Mouse (Mus musculus) granulocyte monocyte progenitor cell, adult 5-6 weeks (primary cell): Measurements from ENCODE around the gene Slc35e4. TPM values are rescaled to one million over a fixed set of nuclear protein-coding genes. Genes with fewer than 3 reads are reported as not detected.

ENCODE experiments used
- ATAC-seq: replicated peaks from 2 replicates; pipeline ENCODE4 v1.8.0; 2016; ENCODE audit warnings: mild to moderate bottlenecking, moderate TSS enrichment, inconsistent platforms; ENCODE audit not compliant: poor library complexity, severe bottlenecking
- total RNA-seq, 2 experiments: library from RNA; stranded (forward) in 1 of 2; stranded (reverse) in 1 of 2; fragments of 200-712, 200-1000 nt in 1 of 2; fragments of >200 nt in 1 of 2; fragmentation: Nextera tagmentation in 1 of 2; gene quantifications; 2 replicates each; pipeline ENCODE4 v1.2.3; 2014 to 2017

Slc35e4 gene
- total RNA-seq, 2 experiments from 2014 or later: 2.1 to 2.4 TPM

DNA sequence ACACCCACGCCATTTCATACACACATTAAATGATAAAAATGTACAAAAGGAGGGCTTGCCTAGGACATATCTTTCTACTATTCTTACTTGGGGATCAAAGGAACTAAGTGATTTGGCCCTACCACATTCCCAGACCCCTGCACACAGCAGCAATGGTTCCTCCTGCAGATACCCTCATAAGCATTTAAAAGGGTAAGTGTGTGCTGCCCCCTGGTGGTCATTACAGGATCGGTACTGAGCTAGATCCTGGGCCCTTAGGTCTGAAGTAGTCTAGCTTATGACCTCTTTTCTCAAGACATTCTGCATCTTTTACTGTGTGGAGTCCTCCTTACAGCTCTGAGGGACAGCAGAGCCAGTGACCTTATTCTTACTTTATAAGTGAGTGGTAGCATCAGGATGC, 34.6 kb downstream of the Slc35e4 start:
- ATAC-seq: peak; percentile 90

DNA sequence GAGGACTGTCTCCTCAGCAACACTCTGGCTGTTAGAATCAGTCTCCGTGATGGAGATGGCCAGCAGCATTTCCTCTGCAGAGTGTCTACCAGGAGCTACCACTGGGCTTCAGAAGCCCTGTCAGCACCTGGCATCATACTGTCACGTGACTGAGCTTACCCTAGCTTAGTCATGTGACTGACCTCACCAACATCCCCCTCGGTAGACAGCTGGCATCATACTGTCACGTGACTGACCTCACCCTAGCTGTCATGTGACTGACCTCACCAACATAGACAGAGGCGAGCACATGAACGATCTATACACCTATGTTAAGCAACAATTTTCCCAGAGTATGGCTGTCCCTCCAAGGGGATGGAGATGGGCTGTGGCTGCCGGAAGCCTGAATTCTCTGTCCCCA, 35.8 kb downstream of the Slc35e4 start:
- ATAC-seq: no peak

DNA sequence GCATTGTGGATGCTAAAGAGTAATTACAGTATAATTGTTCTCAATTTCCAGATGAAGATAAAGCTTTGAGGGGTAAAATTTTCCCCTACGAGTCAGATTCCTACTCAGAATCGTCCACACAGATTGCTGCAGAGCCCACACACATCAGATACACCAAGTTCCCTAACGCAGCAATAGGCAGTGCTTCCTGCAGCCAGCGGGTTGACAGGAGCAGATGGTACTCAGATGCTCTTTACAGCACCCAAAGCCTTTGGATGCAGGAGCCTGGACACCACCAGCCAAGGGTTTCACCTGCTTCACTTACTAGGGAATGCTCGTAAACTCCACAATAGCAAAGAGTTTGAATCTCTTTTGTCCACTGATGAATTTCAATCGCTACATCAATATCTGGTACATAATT, 38.0 kb downstream of the Slc35e4 start:
- ATAC-seq: no peak

DNA sequence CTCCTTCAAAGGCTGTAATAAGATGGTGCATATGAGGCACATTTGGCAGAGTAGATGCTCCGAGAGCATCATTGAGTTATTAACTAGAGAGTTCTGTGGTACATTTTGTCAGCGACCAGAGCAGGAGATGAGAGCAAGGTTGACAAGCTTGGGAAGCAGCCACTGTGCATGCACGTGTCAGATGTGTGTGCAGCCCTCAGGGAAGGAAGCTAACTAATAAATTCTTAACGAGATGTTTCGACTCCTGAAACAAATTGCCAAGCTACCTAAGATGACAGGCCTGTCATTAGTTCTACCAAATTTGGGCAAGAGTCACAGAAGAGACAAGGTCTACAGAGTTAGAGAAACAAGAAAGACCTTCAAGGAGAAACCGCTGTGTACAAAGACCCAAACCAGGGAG, 50.1 kb downstream of the Slc35e4 start:
- ATAC-seq: no peak

DNA sequence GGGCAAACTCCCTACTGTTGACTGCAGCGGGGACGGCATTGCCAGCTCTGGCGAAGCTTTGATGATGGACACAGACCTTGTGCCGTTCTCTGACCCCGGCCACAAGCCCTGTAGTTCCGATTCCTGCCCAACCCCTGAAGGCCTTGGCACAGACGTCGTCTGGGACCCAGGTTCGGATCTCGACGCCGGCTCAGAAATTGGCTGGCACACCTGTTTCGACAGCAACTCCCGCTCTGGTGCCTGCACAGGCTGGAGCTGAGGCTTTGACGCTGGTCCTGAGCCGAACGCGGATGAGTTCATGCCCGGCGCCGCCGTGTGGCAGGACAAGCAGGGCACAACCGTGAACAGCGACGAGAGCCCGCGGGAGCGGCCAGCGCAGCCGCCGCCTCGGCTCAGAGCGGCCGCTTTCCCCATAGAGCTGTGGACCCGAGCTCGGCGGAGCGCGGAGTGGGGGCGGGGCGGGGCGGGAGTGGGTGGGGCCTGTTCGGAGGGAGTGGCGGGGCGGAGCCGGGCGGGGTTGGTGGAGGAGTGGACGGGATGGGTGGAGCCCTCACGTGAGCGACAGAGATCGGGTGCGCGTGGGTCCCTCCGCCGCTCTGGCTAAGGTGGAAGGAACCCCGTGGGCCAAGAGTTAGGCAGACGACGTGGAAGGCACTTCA, 50.9 kb downstream of the Slc35e4 start, which contains the start of gene Osbp2:
Gene Osbp2, minus strand, starts transcription at position 450 of the 659 bp plus-strand sequence.
- peak; percentile 97 for ATAC-seq

DNA sequence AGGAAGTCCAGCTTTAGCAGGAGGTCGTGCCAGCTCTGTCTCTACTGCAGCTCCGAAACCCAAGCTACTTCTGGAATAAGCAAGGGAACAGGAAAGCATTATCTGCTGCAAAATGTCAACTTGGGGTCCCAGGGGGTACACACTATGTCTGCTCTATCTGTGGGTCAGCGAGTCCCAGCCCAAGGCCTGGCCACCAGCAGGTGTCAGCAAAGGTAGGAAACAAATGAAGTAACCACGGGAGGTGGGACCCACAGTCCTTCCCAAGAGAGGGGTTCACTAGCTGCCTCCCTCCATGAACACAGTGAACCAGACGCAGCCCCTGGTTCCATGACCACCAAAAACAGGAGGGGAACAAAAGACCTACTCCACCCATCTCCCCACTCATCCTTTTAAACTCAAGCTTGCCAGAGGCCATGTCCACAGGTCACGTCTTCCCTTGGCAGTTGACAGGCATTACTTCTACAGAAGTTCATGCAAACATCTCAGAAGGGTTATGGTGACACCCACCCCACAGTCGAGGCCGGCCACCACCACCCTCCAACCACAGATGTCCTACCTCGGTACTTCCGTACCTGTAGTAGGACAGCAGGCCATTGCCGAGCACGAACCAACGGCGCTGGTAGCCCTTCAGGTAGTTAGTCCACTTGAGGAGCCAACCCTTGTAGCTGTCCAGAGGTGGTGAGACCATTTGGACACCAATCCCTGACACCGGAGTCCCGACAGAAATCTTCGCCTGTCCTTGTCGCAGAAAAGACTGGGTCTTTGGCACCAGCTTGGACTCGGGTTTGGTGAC, 51.6 kb downstream of the Slc35e4 start:
- ATAC-seq: no peak

DNA sequence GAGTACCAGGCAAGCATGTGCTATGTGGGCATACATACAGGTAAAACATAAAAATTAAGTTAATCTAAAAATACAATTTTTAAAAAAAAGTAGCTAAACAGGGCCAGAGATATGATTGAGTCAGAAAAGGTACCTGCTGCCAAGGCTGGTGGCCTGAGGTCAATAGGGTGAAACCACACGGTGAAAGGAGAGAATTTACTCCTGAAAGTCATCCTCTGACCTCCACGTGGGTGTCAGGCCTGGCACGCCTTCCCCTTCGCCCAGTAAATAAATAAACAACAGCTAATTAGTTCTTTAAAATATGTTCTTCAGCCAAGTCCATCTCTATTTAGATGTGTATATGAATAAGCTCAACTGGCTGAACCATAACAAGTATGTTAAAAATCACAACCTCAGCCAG, 54.1 kb downstream of the Slc35e4 start:
- no peak for ATAC-seq

DNA sequence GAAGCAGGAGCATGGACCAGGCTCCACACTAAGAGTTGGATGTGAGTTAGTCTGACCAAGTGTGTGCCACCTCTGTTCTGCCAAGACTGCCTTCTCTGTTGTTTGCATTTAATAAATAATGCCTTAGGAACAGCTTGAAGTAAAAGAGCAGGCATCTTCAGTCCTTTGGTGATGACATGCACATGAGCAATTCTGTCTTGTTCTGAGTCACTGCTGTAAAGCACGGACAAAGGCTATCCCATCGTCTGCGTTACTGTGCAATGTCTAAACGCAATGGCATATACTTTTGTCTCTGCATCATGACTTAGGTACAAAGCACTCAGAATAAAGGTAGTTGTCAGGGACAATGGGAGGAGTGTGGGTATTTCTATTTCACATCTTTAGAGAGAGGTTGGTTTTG, 54.7 kb downstream of the Slc35e4 start:
- no peak for ATAC-seq

DNA sequence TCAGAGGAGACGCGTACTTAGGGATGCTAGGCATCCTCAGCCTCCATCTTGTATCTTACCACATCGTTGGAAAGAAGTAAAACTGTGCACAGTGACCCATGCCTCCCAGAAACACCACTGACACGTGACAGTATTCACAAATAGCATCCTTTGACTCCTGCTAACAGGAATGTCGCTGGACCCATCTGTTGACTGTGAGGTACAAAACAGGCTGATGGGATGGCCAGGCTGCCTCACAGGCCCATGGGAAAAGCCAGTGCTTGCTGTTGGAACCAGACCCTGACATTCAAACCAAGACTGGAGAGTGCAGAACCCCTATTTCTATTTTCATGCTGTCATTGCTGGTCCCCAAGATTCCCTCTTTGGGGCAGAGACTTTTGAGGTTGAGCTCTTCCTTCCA, 56.6 kb downstream of the Slc35e4 start:
- ATAC-seq: no peak

Other genes starting within 250 kb of the Slc35e4 start
- 0.19 TPM in 1 of 2 replicates, not detected in the other for gene Osbp2, start 50.8 kb downstream of the Slc35e4 start, total RNA-seq (2014; fragmentation: Nextera tagmentation)
- not detected in 2 replicates for gene Osbp2, start 50.8 kb downstream of the Slc35e4 start, total RNA-seq (2017)
- not detected in 2 replicates for gene 4921536K21Rik, start 19.6 kb downstream of the Slc35e4 start, total RNA-seq (2014; fragmentation: Nextera tagmentation)
- not detected in 2 replicates for gene 4921536K21Rik, start 19.6 kb downstream of the Slc35e4 start, total RNA-seq (2017)
- 0.39 and 1.7 TPM in 2 replicates for gene Dusp18, start 19.4 kb downstream of the Slc35e4 start, total RNA-seq (2014; fragmentation: Nextera tagmentation)
- 0.60 and 0.67 TPM in 2 replicates for gene Dusp18, start 19.4 kb downstream of the Slc35e4 start, total RNA-seq (2017)
- 69.5 and 77.3 TPM in 2 replicates for gene Tcn2, start 17.5 kb upstream of the Slc35e4 start, total RNA-seq (2014; fragmentation: Nextera tagmentation)
- 46.0 and 51.7 TPM in 2 replicates for gene Tcn2, start 17.5 kb upstream of the Slc35e4 start, total RNA-seq (2017)
- 69.2 and 87.0 TPM in 2 replicates for gene Pes1, start 49.3 kb upstream of the Slc35e4 start, total RNA-seq (2014; fragmentation: Nextera tagmentation)
- 124 and 182 TPM in 2 replicates for gene Pes1, start 49.3 kb upstream of the Slc35e4 start, total RNA-seq (2017)
- not detected in 2 replicates for gene 4930556J24Rik, start 62.1 kb upstream of the Slc35e4 start, total RNA-seq (2014; fragmentation: Nextera tagmentation)
- not detected in 2 replicates for gene 4930556J24Rik, start 62.1 kb upstream of the Slc35e4 start, total RNA-seq (2017)
- 0.21 and 1.3 TPM in 2 replicates for gene Gal3st1, start 69.0 kb upstream of the Slc35e4 start, total RNA-seq (2014; fragmentation: Nextera tagmentation)
- 0.62 and 1.0 TPM in 2 replicates for gene Gal3st1, start 69.0 kb upstream of the Slc35e4 start, total RNA-seq (2017)
- not detected in 2 replicates for gene Sec14l4, start 116.8 kb upstream of the Slc35e4 start, total RNA-seq (2014; fragmentation: Nextera tagmentation)
- gene Sec14l4, start 116.8 kb upstream of the Slc35e4 start, total RNA-seq (2017): not detected in 2 replicates
- gene Sec14l3, start 150.2 kb upstream of the Slc35e4 start, total RNA-seq (2014; fragmentation: Nextera tagmentation): not detected in 2 replicates
- gene Sec14l3, start 150.2 kb upstream of the Slc35e4 start, total RNA-seq (2017): not detected in 2 replicates
- 9.9 and 11.1 TPM in 2 replicates for gene Mtfp1, start 180.8 kb upstream of the Slc35e4 start, total RNA-seq (2014; fragmentation: Nextera tagmentation)
- 8.7 and 13.3 TPM in 2 replicates for gene Mtfp1, start 180.8 kb upstream of the Slc35e4 start, total RNA-seq (2017)
- gene Sec14l2, start 208.8 kb upstream of the Slc35e4 start, total RNA-seq (2014; fragmentation: Nextera tagmentation): not detected in 2 replicates
- not detected in 2 replicates for gene Sec14l2, start 208.8 kb upstream of the Slc35e4 start, total RNA-seq (2017)
- gene Rnf215, start 220.5 kb upstream of the Slc35e4 start, total RNA-seq (2014; fragmentation: Nextera tagmentation): 10.5 and 13.1 TPM in 2 replicates
- gene Rnf215, start 220.5 kb upstream of the Slc35e4 start, total RNA-seq (2017): 6.6 and 7.8 TPM in 2 replicates
- gene Ccdc157, start 245.6 kb upstream of the Slc35e4 start, total RNA-seq (2014; fragmentation: Nextera tagmentation): 0.28 and 0.73 TPM in 2 replicates
- gene Ccdc157, start 245.6 kb upstream of the Slc35e4 start, total RNA-seq (2017): 0.21 and 0.69 TPM in 2 replicates
- 65.9 and 92.2 TPM in 2 replicates for gene Sf3a1, start 245.7 kb upstream of the Slc35e4 start, total RNA-seq (2014; fragmentation: Nextera tagmentation)
- gene Sf3a1, start 245.7 kb upstream of the Slc35e4 start, total RNA-seq (2017): 31.2 and 35.6 TPM in 2 replicates